Mouse (Mus musculus) heart, embryonic 12.5 days (tissue): Measurements from ENCODE around the gene Ift43. TPM values are rescaled to one million over a fixed set of nuclear protein-coding genes. Genes with fewer than 3 reads are reported as not detected.
A peak's percentile ranks its signal among the peaks of the same experiment; 100 is the strongest.

ENCODE experiments used
- ATAC-seq: fragments of 200-750 bp; cut with Nextera tagmentation; 2 replicates; pipeline ENCODE4 v1.8.0; 2017; ENCODE audit warnings: moderate TSS enrichment, moderate library complexity; ENCODE audit not compliant: insufficient number of reproducible peaks, low FRiP score
- H3K27ac ChIP-seq: fragments of 300-500 bp; sonication (generic); 2 replicates; pipeline ENCODE4 v1.5.1; 2016; ENCODE audit warnings: mild to moderate bottlenecking, moderate library complexity; ENCODE audit not compliant: poor library complexity, severe bottlenecking
- H3K27me3 ChIP-seq: fragments of 300-500 bp; sonication (generic); replicated peaks from 2 replicates; pipeline ENCODE4 v1.6.1; 2016; ENCODE audit warnings: mild to moderate bottlenecking, moderate library complexity
- H3K36me3 ChIP-seq: fragments of 300-500 bp; sonication (generic); 2 replicates; pipeline ENCODE4 v1.6.1; 2016; ENCODE audit warnings: mild to moderate bottlenecking, moderate library complexity
- H3K4me1 ChIP-seq: fragments of 300-500 bp; sonication (generic); replicated peaks from 2 replicates; pipeline ENCODE4 v1.6.1; 2016; ENCODE audit warnings: mild to moderate bottlenecking
- H3K4me2 ChIP-seq: fragments of 300-500 bp; sonication (generic); 2 replicates; pipeline ENCODE4 v1.6.1; 2016; ENCODE audit warnings: mild to moderate bottlenecking, moderate library complexity
- H3K4me3 ChIP-seq: fragments of 300-500 bp; sonication (generic); 2 replicates; pipeline ENCODE4 v1.5.1; 2016; ENCODE audit warnings: mild to moderate bottlenecking
- H3K9ac ChIP-seq: fragments of 300-500 bp; sonication (generic); 2 replicates; pipeline ENCODE4 v1.6.1; 2016; ENCODE audit warnings: mild to moderate bottlenecking, moderate library complexity
- H3K9me3 ChIP-seq: fragments of 300-500 bp; sonication (generic); replicated peaks from 2 replicates; pipeline ENCODE4 v1.6.1; 2016; ENCODE audit warnings: mild to moderate bottlenecking, moderate library complexity
- WGBS: fragments of 180-500 bp; shearing (Covaris S2); methylation state at CpG from one replicate; pipeline ENCODE4 v1.1.7; 2016; 5-methylcytosine and 5-hydroxymethylcytosine counted together
- polyA plus RNA-seq: library from polyadenylated mRNA; unstranded; fragments of >200 nt; fragmentation: Nextera tagmentation; extraction: Ambion mirVana; gene quantifications from 2 replicates; pipeline ENCODE4 v1.2.1, GENCODE M21; 2016

Ift43 gene
- polyA plus RNA-seq, 1 experiment from 2014 or later: 113 TPM

GRCm38 (mm10) chr12:86203443-86204057 is 121.2 kb downstream of the Ift43 start:
- no peak overlapping the region for H3K4me2 ChIP-seq
- no peaks in the 10 kb centered on the region for H3K9me3 ChIP-seq

GRCm38 (mm10) chr12:86211099-86211520 is 128.8 kb downstream of the Ift43 start:
- no peak for ATAC-seq
- H3K9me3 ChIP-seq: no peaks in the 10 kb centered on the region
- peak overlapping the region; percentile 20 for H3K4me2 ChIP-seq
- no peak overlapping the region for H3K4me3 ChIP-seq
- no peak overlapping the region for H3K9ac ChIP-seq
- H3K4me1 ChIP-seq: no peaks in the 10 kb centered on the region
- WGBS: under 1% methylated on average over 19 of the region's 19 CpGs
- H3K27me3 ChIP-seq: peaks cover 60% of the 10 kb centered on the region
- H3K36me3 ChIP-seq: no peaks in the 10 kb centered on the region
- H3K27ac ChIP-seq: no peak overlapping the region

More at GRCm38 (mm10) chr12:86203443-86204057, 121.2 kb downstream of the Ift43 start:
- WGBS: 34% methylated on average over 8 of the region's 8 CpGs
- Histone ChIP-seq H3K27me3 (no peaks in the 10 kb centered on the region), H3K27ac (no peak overlapping the region), H3K4me1 (no peaks in the 10 kb centered on the region), H3K4me3 (no peak overlapping the region), H3K36me3 (no peaks in the 10 kb centered on the region), H3K9ac (no peak overlapping the region)
- ATAC-seq: no peak

Other genes with a start within 250 kb of the Ift43 start
- 24.2 and 24.5 TPM in 2 replicates for gene Tgfb3, start 3.5 kb upstream of the Ift43 start, polyA plus RNA-seq
- gene Gpatch2l, start 159.3 kb downstream of the Ift43 start, polyA plus RNA-seq: 14.6 and 14.8 TPM in 2 replicates